Mouse (Mus musculus) neutrophil, adult 59 days (primary cell): ENCODE results near the gene Tigit. TPM values are rescaled to one million over a fixed set of nuclear protein-coding genes. Genes with fewer than 3 reads are reported as not detected.

ENCODE experiments used
- total RNA-seq, 2 experiments: library from RNA; stranded (reverse); gene quantifications; 1 replicate in 1 of 2; 2 replicates in 1 of 2; pipeline ENCODE4 v1.2.4; 2023

The Tigit gene
- under 1 TPM in 1 of 2 experiments, not detected in 1; 0.53 TPM for total RNA-seq

GRCm38 (mm10) chr16:43663978-43664579 lies at the start of gene Tigit:
Tigit (minus strand) TSS chr16:43664146.

Other genes with a start within 250 kb of the Tigit start
- not detected for gene Drd3, start 89.9 kb upstream of the Tigit start, total RNA-seq
- gene Ccdc191, start 225.7 kb upstream of the Tigit start, total RNA-seq, result 1 to 10 TPM; 1.1 to 1.2 TPM